Mouse (Mus musculus): ENCODE data around the gene Myh10. TPM values are rescaled to one million over a fixed set of nuclear protein-coding genes. Genes with fewer than 3 reads are reported as not detected.

Gene Myh10
- polyA plus RNA-seq, 1 experiment from 2014 or later, result 81.1 TPM

GRCm38 (mm10) chr11:68864544-68865189 is 173.3 kb downstream of the Myh10 start:
- H3K4me3 ChIP-seq (ENCODE audit: low read length), result no peak overlapping the region
- no peaks in the 10 kb centered on the region for H3K27me3 ChIP-seq (ENCODE audit: control insufficient read depth, insufficient read depth, low read length)
- peak overlapping the region; percentile 74 for H3K27ac ChIP-seq (ENCODE audit: low read length)
- H3K36me3 ChIP-seq (ENCODE audit: control insufficient read depth, insufficient read depth), result no peaks in the 10 kb centered on the region
- peak overlapping the region; percentile 26; the same call in 1 of the 2 replicates for H3K4me2 ChIP-seq (ENCODE audit: low read depth, low read length)
- WGBS, result 11% methylated on average over 9 of the region's 9 CpGs
- no peaks in the 10 kb centered on the region for H3K9me3 ChIP-seq (replicated peaks; ENCODE audit: control insufficient read depth, low read length)
- peak; percentile 78 for ATAC-seq (replicated peaks; ENCODE audit: extremely low read depth, insufficient read depth, low FRiP score)
- H3K9ac ChIP-seq (ENCODE audit: low read length), result no peak overlapping the region
- H3K4me1 ChIP-seq (ENCODE audit: control insufficient read depth, insufficient read depth, low read length), result peaks cover 22% of the 10 kb centered on the region

Other genes with a start within 250 kb of the Myh10 start
- 5.6 and 7.7 TPM in 2 replicates for gene Pik3r6, start 188.5 kb upstream of the Myh10 start, polyA plus RNA-seq (2015; fragmentation: Nextera tagmentation; extraction: Ambion mirVana)
- 0.17 and 0.39 TPM in 2 replicates for gene Mfsd6l, start 135.4 kb upstream of the Myh10 start, polyA plus RNA-seq (2015; fragmentation: Nextera tagmentation; extraction: Ambion mirVana)
- 1.1 and 1.5 TPM in 2 replicates for gene Ccdc42, start 104.5 kb upstream of the Myh10 start, polyA plus RNA-seq (2015; fragmentation: Nextera tagmentation; extraction: Ambion mirVana)
- gene Ndel1, start 180.3 kb downstream of the Myh10 start, polyA plus RNA-seq (2015; fragmentation: Nextera tagmentation; extraction: Ambion mirVana), result 75.4 and 79.4 TPM in 2 replicates
- 0.09 and 0.13 TPM in 2 replicates for gene Rnf222, start 197.0 kb downstream of the Myh10 start, polyA plus RNA-seq (2015; fragmentation: Nextera tagmentation; extraction: Ambion mirVana)
- gene Rpl26, start 210.0 kb downstream of the Myh10 start, polyA plus RNA-seq (2015; fragmentation: Nextera tagmentation; extraction: Ambion mirVana), result 505 and 551 TPM in 2 replicates
- not detected in 2 replicates for gene Odf4, start 235.5 kb downstream of the Myh10 start, polyA plus RNA-seq (2015; fragmentation: Nextera tagmentation; extraction: Ambion mirVana)

All from heart, embryonic 16.5 days (tissue).